Mouse (Mus musculus) erythroblast, embryonic 14.5 days (primary cell): ENCODE data around the gene Lgals7.

Experiments
- GATA1 ChIP-seq: IDR thresholded peaks from 2 replicates; pipeline ENCODE4 v1.6.1; 2012; ENCODE audit warnings: low read length, inconsistent platforms, mixed read lengths
- TAL1 ChIP-seq: IDR thresholded peaks from 3 replicates; pipeline ENCODE4 v1.6.1; 2012; ENCODE audit warnings: low read length, inconsistent platforms, mixed read lengths

DNA sequence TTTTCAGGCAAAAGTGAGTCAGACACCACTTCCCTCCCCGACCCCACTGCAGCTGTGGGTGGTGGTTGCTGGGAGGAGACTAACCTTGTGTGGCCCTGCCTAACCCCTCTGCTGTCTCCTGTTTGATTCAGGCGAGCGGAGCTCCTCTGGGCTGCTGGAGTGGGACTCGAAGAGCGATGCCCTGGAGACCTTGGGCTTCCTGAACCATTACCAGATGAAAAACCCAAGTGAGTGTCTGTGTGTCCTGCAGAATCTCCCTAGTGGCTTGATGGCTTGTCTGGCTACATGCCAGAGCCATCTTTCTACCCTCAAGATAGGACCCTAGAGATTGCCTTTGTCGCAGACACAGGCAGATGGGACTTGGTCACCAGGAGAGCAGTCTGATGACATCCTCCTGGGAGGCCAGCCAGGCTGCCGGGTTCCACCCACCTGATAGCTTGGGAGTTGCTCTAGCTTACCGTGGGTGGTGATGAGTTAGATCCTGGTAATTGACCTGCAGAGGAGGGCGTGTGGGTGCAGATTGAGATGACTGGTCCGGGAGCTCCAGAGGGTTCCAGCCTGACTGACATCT, 42.3 kb upstream of the Lgals7 start:
- TF ChIP-seq GATA1 (no peak), TAL1 (no peak)
